Mouse (Mus musculus): ENCODE data around the gene Exoc6b.

Gene Exoc6b

DNA sequence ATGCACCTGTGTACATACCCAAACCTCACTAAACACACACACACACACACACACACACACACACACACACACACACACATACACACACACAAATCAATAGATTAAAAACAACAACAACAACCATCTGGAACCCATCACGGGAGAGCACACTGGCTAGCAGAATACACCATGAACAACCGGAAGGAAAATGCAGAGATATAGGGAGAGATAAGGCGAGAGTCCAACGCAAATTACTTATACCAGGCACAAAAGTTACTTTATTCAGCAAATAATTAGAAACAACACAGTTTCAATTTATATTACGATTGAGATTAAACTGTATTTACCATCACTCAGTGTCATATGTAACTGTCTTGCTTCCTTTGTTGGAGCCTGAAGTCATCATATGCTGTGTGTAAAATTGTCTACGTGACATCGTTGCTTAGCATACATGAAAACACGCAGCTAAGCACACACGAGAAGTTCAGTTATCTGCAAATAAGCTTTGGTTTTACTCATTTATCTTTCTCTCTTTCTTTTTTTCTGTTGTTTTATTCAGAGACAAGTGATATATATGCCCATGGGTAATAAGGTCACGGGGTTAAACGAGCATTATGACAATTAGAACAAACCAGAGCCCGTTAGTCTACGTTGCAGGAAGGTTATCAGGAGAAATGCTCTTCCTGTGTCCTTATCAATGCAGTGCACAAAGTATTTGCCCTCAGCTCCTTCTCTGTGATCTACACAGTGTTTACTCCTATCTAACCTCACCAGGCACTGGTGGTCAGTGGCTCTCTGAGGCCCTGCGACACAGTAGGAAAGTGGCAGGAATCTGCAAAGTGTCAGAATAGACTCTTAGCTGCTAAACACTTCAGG is 186.4 kb downstream of the Exoc6b start:
- DNase-seq (ENCODE audit: low read depth, low spot score) = no peak

DNA sequence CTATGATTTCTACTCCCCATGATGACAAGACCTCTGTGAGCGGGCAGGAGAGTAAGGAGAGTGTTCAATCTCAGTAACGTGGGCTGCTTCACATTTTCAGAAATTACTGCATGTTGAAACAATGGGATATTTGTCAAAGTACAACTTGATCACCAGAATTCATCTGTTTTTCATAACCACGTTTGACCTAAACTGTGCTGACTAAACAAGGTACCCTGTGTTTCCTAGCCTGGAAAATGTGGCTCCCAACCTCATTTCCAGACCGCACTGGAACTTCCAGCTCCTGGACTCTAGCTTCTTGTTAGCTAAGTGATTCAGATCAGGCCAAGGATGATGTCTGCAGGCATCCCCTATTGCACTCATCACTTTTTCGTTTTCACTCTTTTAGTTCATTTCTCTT is 193.4 kb downstream of the Exoc6b start:
- no peak for DNase-seq (ENCODE audit: low read depth, low spot score)

GRCm38 (mm10) chr6:84867114-84867513 is 202.2 kb downstream of the Exoc6b start:
- peak; percentile 58 for DNase-seq (ENCODE audit: low read depth, low spot score)

- no peak for DNase-seq (ENCODE audit: low read depth, low spot score)
These were observed 204.7 kb downstream of the Exoc6b start for GRCm38 (mm10) chr6:84864625-84865024.

- no peak for DNase-seq (ENCODE audit: low read depth, low spot score)
These were observed 205.4 kb downstream of the Exoc6b start for GRCm38 (mm10) chr6:84863816-84864375.

GRCm38 (mm10) chr6:84845665-84846064 is 223.6 kb downstream of the Exoc6b start:
- no peak for DNase-seq (ENCODE audit: low read depth, low spot score)

DNA sequence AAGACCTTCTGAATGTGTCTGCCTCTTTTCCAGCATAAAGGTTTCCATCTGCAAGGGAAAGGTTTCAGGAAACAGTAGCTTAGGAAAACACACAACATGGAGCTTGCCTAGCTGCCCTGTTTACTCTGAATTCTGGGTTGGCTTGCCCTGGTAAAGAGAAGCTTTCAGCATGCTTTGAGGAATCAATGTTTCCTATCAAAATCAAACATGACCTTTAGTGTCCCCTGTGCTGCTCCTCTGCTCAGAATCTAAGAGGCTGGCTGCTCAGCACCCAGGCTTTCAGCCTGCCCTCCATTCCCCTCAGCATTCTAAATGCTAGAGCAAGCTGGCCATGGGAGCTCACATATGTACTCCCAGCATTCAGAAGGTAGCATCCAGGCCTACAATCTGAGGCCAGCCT is 228.2 kb downstream of the Exoc6b start:
- no peak for DNase-seq (ENCODE audit: low read depth, low spot score)

- no peak for DNase-seq (ENCODE audit: low read depth, low spot score)
These were observed 261.8 kb downstream of the Exoc6b start for GRCm38 (mm10) chr6:84807546-84807945.

- no peak for DNase-seq (ENCODE audit: low read depth, low spot score)
These were observed 263.1 kb downstream of the Exoc6b start for GRCm38 (mm10) chr6:84806132-84806730.

DNA sequence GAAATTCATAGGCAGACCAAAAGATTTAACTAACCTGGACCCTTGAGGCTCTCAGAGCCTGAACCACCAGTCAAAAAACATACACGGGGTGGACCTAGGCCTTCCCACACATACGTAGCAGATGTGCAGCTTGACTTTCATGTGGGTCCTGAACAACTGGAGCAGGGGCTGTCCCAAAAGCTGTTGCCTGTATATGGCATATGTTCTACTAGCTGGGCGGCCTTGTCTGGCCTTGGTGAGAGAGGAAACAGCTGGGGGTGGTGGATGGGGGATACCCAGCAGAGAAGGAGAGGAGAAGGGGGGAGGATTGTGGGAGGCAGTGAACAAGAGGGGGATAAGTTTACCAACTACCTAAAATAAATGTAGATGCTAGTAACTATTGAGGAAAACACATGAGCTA is 270.6 kb downstream of the Exoc6b start:
- DNase-seq (ENCODE audit: low read depth, low spot score) = no peak

DNA sequence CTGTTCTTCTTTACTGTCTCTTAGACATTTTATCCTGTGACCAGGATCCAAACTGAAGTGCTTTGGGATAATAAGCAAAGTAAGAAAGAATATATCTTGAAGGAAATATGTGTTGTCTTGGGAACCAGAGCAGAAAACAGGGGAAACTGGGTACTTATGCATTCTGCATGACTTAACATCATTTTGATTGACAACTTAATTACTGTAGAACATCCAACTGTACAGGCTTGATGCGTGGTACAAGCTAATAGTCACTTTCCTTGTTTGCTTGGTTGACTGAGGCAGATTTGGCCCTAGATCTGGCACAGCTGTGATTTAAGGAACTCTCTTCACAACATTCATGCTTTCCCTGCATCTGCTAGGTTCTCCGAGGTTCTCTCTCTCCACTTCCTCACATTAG is 285.3 kb downstream of the Exoc6b start:
- no peak for DNase-seq (ENCODE audit: low read depth, low spot score)

GRCm38 (mm10) chr6:84779987-84780386 is 289.3 kb downstream of the Exoc6b start:
- DNase-seq (ENCODE audit: low read depth, low spot score) = no peak

- peak; percentile 11 for DNase-seq (ENCODE audit: low read depth, low spot score)
These were observed 290.3 kb downstream of the Exoc6b start for GRCm38 (mm10) chr6:84778970-84779369.

- peak; percentile 10 for DNase-seq (ENCODE audit: low read depth, low spot score)
These were observed 293.4 kb downstream of the Exoc6b start for GRCm38 (mm10) chr6:84775908-84776307.

DNA sequence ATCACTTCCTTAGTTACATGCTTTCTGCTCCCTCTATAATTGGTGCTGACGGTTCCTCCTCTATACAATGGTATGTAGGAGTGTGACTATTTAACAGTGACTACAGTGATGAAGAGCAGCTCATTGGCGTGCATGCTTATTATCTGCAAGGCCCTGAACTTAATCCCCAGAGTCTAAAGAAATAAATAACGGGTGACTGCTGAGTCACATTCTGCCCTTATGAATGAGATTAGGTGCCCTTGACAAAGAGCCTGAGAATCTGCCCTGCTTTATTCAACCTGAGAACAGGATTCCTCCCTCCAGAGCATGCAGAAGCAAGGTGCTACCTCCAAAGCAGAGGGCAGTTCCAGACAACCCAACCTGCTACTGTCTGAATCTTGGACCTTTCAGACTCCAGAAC is 314.0 kb downstream of the Exoc6b start:
- no peak for DNase-seq (ENCODE audit: low read depth, low spot score)

GRCm38 (mm10) chr6:84752806-84753420 is 316.4 kb downstream of the Exoc6b start:
- no peak for DNase-seq (ENCODE audit: low read depth, low spot score)

DNA sequence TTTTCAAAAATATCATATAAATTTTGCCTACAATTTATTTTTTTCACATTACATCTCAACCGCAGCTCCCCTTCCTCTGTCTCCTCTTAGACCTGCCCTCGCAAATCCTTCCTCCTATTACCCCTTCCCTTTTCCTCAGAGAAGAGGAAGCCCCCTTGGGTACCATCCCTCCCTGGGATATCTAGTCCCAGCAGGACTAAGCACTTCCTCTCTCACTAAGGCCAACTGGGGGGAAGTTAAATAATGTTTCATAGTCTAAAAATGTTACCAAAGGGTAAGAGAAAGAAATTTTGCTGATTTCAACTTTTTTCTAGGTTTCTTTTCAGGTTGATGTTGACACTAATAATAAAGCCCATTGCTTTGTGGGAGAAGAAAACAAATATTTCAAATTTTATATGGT is 317.9 kb downstream of the Exoc6b start:
- no peak for DNase-seq (ENCODE audit: low read depth, low spot score)

- no peak for DNase-seq (ENCODE audit: low read depth, low spot score)
These were observed 322.4 kb downstream of the Exoc6b start for GRCm38 (mm10) chr6:84746847-84747395.

GRCm38 (mm10) chr6:84746193-84746846 is 323.0 kb downstream of the Exoc6b start:
- DNase-seq (ENCODE audit: low read depth, low spot score) = no peak

DNA sequence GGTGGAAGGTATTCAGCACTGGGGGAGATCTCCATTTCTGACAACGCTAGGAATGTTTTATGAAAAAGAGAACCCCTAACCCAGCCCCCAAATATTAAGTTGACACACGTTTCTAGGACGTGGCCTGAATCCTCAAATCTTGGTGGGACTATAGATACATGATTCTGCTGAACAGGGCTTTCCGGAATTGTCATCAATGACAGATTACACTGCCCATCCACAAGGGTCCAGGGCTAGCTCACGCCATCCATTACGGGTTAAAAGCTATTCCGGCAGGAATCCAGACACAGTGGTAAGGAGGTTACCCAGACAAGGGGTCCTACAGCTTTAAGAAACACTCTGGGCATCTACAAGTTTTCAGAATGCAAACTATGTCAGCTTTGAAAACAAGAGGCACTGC is 323.7 kb downstream of the Exoc6b start:
- no peak for DNase-seq (ENCODE audit: low read depth, low spot score)

- DNase-seq (ENCODE audit: low read depth, low spot score) = no peak
These were observed 327.1 kb downstream of the Exoc6b start for GRCm38 (mm10) chr6:84742227-84742626.

DNA sequence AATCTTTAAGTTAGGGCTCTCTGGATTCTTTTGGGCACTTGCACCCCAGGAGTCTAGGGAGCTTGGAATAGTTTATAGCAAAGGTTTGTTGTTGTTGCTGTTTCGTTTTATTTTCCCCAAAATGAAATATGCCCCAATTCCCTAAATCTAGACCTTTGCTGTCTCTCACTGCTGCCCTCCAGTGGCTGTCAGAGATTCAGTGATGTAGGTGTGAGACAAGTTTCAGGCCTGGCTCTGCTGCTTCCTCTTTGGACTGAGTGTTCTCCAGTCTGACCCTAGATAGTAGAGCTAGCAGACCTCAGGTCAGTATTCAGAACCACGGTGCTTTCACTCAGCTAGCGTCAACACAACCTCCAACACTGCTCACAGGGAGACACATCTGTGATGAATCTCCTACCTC is 332.4 kb downstream of the Exoc6b start:
- peak; percentile 46 for DNase-seq (ENCODE audit: low read depth, low spot score)

Data from R1 (cell line).